Mouse (Mus musculus) liver, embryonic 14.5 days (tissue): ENCODE measurements around the gene Asb6.

ENCODE experiments used
- CTCF ChIP-seq: IDR thresholded peaks from 2 replicates; pipeline ENCODE4 v1.5.1; 2016; ENCODE audit warnings: antibody characterized with exemption, low read depth, control low read depth
- EP300 ChIP-seq: IDR thresholded peaks from 2 replicates; pipeline ENCODE4 v1.6.1; 2016; ENCODE audit warnings: antibody characterized with exemption, low read depth

- no peak for TF ChIP-seq CTCF
- no peak for TF ChIP-seq EP300
These were observed 33.4 kb upstream of the Asb6 start for GRCm38 (mm10) chr2:30863574-30863973.
